Mouse (Mus musculus) embryonic fibroblast, embryonic 13.5 days (primary cell): ENCODE measurements around the gene Igdcc3. TPM values are rescaled to one million over a fixed set of nuclear protein-coding genes. Genes with fewer than 3 reads are reported as not detected.
A peak's percentile ranks its signal among the peaks of the same experiment; 100 is the strongest.

Experiments
- H3K27ac ChIP-seq: 2 replicates; pipeline ENCODE4 v1.5.1; 2012; ENCODE audit warnings: low read length, control low read depth, inconsistent platforms; ENCODE audit not compliant: insufficient read depth
- H3K4me1 ChIP-seq: 2 replicates; pipeline ENCODE4 v1.6.1; 2011; ENCODE audit warnings: low read length; ENCODE audit not compliant: control insufficient read depth, insufficient read depth
- H3K4me3 ChIP-seq: 2 replicates; pipeline ENCODE4 v1.5.1; 2011; ENCODE audit warnings: mild to moderate bottlenecking, control low read depth, low read length; ENCODE audit not compliant: insufficient read depth
- CTCF ChIP-seq: IDR thresholded peaks from 2 replicates; pipeline ENCODE4 v1.5.1; 2011; ENCODE audit warnings: mild to moderate bottlenecking, control low read depth, low read length, moderate library complexity, borderline replicate concordance; ENCODE audit not compliant: insufficient read depth
- POLR2A ChIP-seq: IDR thresholded peaks from 2 replicates; pipeline ENCODE4 v1.6.1; 2011; ENCODE audit warnings: low read depth, mild to moderate bottlenecking, control low read depth, low read length, moderate library complexity
- polyA plus RNA-seq: library from polyadenylated mRNA; stranded (reverse); fragments of >200 nt; gene quantifications from 2 replicates; pipeline ENCODE4 v1.2.4, GENCODE M21; 2011; ENCODE audit warnings: low read depth; ENCODE audit not compliant: missing spikeins, insufficient read length

The Igdcc3 gene
- polyA plus RNA-seq, 1 experiment, result not detected

GRCm38 (mm10) chr9:65172654-65173053 is 31.7 kb downstream of the Igdcc3 start:
- no peaks in the 10 kb centered on the region for H3K4me1 ChIP-seq
- H3K4me3 ChIP-seq, result no peak overlapping the region
- no peak overlapping the region for H3K27ac ChIP-seq
- TF ChIP-seq CTCF (no peak), POLR2A (no peak)

- TF ChIP-seq POLR2A (no peak), CTCF (no peak)
- Histone ChIP-seq H3K27ac (no peak overlapping the region), H3K4me1 (no peaks in the 10 kb centered on the region), H3K4me3 (no peak overlapping the region)
These were observed 34.4 kb downstream of the Igdcc3 start for GRCm38 (mm10) chr9:65175234-65175938.

DNA sequence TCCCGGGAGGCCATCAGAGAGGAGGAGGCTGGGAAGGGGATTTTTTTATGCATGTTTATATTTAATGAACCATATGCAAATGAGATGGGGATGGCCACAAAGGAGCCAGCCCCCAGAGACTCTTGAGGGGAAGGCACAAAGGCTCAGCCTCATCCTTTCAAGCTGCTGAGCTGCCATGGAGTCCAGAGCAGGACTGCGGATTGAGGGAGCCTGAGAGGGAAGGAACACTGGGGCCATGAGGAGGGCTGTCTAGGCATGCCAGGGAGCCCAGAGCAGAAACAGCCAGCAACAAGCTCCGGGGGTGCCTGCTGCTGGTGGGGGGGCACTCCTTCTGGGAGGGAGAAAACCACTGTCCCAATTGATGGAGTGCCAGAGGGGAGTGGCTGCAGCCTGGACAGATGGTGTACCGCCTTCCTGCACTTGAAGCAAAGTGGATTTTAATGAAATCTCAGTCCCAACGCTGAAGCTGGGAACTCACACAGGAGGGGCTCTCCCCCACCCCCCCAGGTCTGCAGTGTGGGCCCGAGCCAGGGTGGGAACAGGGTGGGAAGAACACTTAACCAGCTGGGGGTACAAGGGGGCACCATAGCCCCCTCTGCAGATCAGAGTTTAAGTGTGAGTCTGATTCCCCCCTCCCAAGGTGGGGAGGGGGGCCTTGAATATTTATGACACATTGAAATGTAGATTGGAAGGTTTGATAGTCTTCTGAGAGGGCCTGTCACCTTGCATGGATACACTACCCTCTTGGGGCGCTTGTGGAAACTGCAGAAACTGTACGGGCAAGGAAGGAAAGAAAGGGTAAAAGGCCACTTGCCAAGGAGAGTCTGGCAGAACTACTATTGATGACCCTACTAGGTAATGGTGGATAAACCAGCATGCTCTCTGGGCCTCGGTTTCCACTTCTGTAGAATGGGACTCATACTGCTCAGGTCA is 35.2 kb downstream of the Igdcc3 start:
- TF ChIP-seq CTCF, result no peak
- no peak for TF ChIP-seq POLR2A
- Histone ChIP-seq H3K4me1 (no peaks in the 10 kb centered on the region), H3K27ac (no peak overlapping the region), H3K4me3 (no peak overlapping the region)

GRCm38 (mm10) chr9:65177497-65177896 is 36.5 kb downstream of the Igdcc3 start:
- H3K4me3 ChIP-seq, result no peak overlapping the region
- H3K4me1 ChIP-seq, result no peaks in the 10 kb centered on the region
- TF ChIP-seq CTCF (no peak), POLR2A (no peak)
- H3K27ac ChIP-seq, result no peak overlapping the region

GRCm38 (mm10) chr9:65177912-65178311 is 36.9 kb downstream of the Igdcc3 start:
- H3K27ac ChIP-seq, result no peak overlapping the region
- H3K4me3 ChIP-seq, result no peak overlapping the region
- TF ChIP-seq POLR2A (no peak), CTCF (no peak)
- no peaks in the 10 kb centered on the region for H3K4me1 ChIP-seq

DNA sequence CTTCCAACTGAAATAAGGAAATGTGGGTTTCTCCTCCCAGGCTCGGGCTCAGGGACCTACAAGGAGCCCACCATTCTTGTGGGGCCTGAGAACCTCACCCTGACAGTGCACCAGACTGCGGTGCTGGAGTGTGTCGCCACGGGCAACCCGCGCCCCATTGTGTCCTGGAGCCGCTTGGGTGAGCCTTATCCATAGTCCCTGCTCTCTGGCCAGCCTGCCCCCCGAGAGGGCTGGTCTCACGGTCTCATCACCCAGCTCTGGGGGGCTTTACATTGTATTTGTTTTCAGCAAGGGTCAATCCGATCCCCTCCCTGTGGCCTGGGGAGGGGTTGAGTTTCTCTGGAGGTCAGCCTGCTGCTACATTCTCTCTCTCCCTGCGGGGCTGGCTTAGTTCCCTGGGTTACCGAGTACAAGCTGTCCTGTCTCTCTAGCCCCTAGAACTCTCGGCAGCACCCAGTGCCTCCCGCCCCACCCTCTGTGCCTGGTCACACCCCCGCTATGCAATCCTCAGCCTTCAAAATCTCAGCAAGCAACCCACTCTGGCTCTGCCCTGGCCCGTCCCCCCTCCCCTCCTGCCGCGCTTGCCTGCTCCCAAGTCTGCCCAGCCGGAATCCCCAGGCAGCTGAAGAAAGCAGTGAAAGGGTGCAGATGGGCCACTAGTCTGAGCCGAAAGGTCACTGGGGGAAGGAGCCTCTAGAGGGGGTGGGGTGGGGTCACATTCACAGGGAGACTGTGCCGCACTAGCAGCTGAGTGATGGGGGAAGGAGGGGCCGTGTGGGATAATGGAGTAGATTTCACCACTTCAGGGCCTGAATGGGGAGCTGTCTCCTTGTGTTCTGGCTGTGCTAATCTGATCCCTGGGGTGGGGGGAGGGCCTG is 37.6 kb downstream of the Igdcc3 start:
- no peak overlapping the region for H3K4me3 ChIP-seq
- no peak overlapping the region for H3K27ac ChIP-seq
- TF ChIP-seq CTCF (no peak), POLR2A (no peak)
- no peaks in the 10 kb centered on the region for H3K4me1 ChIP-seq

GRCm38 (mm10) chr9:65179817-65180624 is 39.0 kb downstream of the Igdcc3 start:
- no peak for TF ChIP-seq CTCF
- TF ChIP-seq POLR2A, result no peak
- Histone ChIP-seq H3K4me3 (no peak overlapping the region), H3K27ac (no peak overlapping the region), H3K4me1 (no peaks in the 10 kb centered on the region)

DNA sequence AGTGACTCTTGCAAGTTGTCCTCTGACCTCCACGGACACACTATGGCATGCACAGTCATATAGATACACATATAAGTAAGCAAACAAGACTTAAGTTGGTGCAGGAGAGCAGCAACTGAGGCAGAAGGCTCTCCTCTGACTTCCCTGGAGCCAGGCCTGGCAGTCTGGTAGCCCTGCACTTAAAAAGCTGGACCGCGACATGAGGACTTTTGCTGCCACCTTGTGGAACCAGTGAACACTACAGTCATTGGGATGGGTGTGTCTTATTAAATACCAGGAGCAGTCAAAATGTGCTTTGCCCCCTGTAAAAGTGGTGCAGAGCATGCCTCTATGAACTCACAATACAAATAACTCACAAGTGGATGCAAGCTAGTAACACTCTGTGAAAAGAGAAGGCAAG is 47.6 kb downstream of the Igdcc3 start:
- Histone ChIP-seq H3K4me1 (no peaks in the 10 kb centered on the region), H3K27ac (no peak overlapping the region), H3K4me3 (no peak overlapping the region)
- TF ChIP-seq CTCF, result peak; percentile 75
- no peak for TF ChIP-seq POLR2A
